Comparison of ENCODE assay signal across 8 mouse cellular contexts in genomic region chr13:58128768-58129671, GRCm38 (mm10). TPM values are rescaled to one million over a fixed set of nuclear protein-coding genes. Genes with fewer than 3 reads are reported as not detected.
DNase-seq lines count a peak whose midpoint lies in the region; ATAC-seq and TF ChIP-seq lines count a peak whose summit lies in the region.

No protein-coding gene starts in this region.

- no peak for TF ChIP-seq CTCF in liver, postnatal 0 days (IDR thresholded peaks at IDR 0.05; ENCODE audit: low read depth)

- H3K27me3 ChIP-seq in forebrain, embryonic 14.5 days (replicated peaks; ENCODE audit: control insufficient read depth, insufficient read depth, low read length) = no peaks in the 10 kb centered on the region
- H3K27me3 ChIP-seq in liver, postnatal 0 days (ENCODE audit: insufficient read depth, low read length) = no peaks in the 10 kb centered on the region
- no peaks in the 10 kb centered on the region for H3K27me3 ChIP-seq in neural tube, embryonic 13.5 days

- peak; percentile 98 for ATAC-seq in forebrain, embryonic 14.5 days
- peak; percentile 93 for ATAC-seq in liver, postnatal 0 days
- peak; percentile 98 for ATAC-seq in neural tube, embryonic 13.5 days (ENCODE audit: low read depth)

- peak; percentile 95 for DNase-seq in ES-CJ7 (ENCODE audit: low read depth, low spot score)
- peak; percentile 96 for DNase-seq in cerebellum, adult 11 months
- peak; percentile 98 for DNase-seq in forebrain, embryonic 14.5 days (ENCODE audit: low spot score)
- peak; percentile 96 to 97 for DNase-seq in heart, postnatal 14 days
- DNase-seq in layer of hippocampus, adult 11-12 months (ENCODE audit: low spot score) = peak; percentile 95
- DNase-seq in liver, postnatal 0 days = peak; percentile 96
- DNase-seq in telencephalon, adult 2 months (ENCODE audit: low read depth, low spot score) = peak; percentile 93

- under 1% methylated on average over 66 of the region's 83 CpGs for WGBS in forebrain, embryonic 14.5 days
- 2% methylated on average over 73 of the region's 83 CpGs for WGBS in liver, postnatal 0 days (ENCODE audit: insufficient replicate concordance)
- WGBS in neural tube, embryonic 13.5 days = under 1% methylated on average over 79 of the region's 83 CpGs

- peak overlapping the region; percentile 60 for H3K4me2 ChIP-seq in forebrain, embryonic 14.5 days (ENCODE audit: low read length)
- H3K4me2 ChIP-seq in liver, postnatal 0 days (ENCODE audit: low read depth, low read length) = peak overlapping the region; percentile 74
- H3K4me2 ChIP-seq in neural tube, embryonic 13.5 days = peak overlapping the region; percentile 80

- peak overlapping the region; percentile 99 for H3K9ac ChIP-seq in forebrain, embryonic 14.5 days (ENCODE audit: low read length)
- H3K9ac ChIP-seq in liver, postnatal 0 days (replicated peaks) = peak overlapping the region; percentile 99
- H3K9ac ChIP-seq in neural tube, embryonic 13.5 days = peak overlapping the region; percentile 100

- TF ChIP-seq EP300 in liver, postnatal 0 days (IDR thresholded peaks at IDR 0.05; ENCODE audit: low read depth) = no peak; the same call in 1 of the 2 replicates

- peaks cover 18% of the 10 kb centered on the region; the same call in 1 of the 2 replicates for H3K36me3 ChIP-seq in forebrain, embryonic 14.5 days (ENCODE audit: control insufficient read depth, insufficient read depth, low read length)
- peaks cover 5% of the 10 kb centered on the region; the same call in 1 of the 2 replicates for H3K36me3 ChIP-seq in liver, postnatal 0 days (replicated peaks; ENCODE audit: insufficient read depth, low read length)
- 0 out of 2 replicates have a peak, but pooled peaks cover 7% of the 10 kb centered on the region for H3K36me3 ChIP-seq in neural tube, embryonic 13.5 days

- H3K9me3 ChIP-seq in forebrain, embryonic 14.5 days (replicated peaks; ENCODE audit: control insufficient read depth, low read length) = no peaks in the 10 kb centered on the region
- H3K9me3 ChIP-seq in liver, postnatal 0 days (ENCODE audit: low read length) = no peaks in the 10 kb centered on the region
- no peaks in the 10 kb centered on the region for H3K9me3 ChIP-seq in neural tube, embryonic 13.5 days

- peaks cover 20% of the 10 kb centered on the region for H3K4me1 ChIP-seq in forebrain, embryonic 14.5 days (ENCODE audit: control insufficient read depth, insufficient read depth, low read length)
- peaks cover 17% of the 10 kb centered on the region for H3K4me1 ChIP-seq in liver, postnatal 0 days (ENCODE audit: insufficient read depth)
- peaks cover 33% of the 10 kb centered on the region for H3K4me1 ChIP-seq in neural tube, embryonic 13.5 days (replicated peaks)

- H3K27ac ChIP-seq in forebrain, embryonic 14.5 days (ENCODE audit: low read depth, low read length) = peak overlapping the region; percentile 100
- H3K27ac ChIP-seq in liver, postnatal 0 days (ENCODE audit: low read depth) = peak overlapping the region; percentile 99
- peak overlapping the region; percentile 100 for H3K27ac ChIP-seq in neural tube, embryonic 13.5 days (replicated peaks)

- H3K4me3 ChIP-seq in forebrain, embryonic 14.5 days (ENCODE audit: low read depth, low read length) = peak overlapping the region; percentile 97
- H3K4me3 ChIP-seq in liver, postnatal 0 days (ENCODE audit: low read depth, low read length) = peak overlapping the region; percentile 96
- H3K4me3 ChIP-seq in neural tube, embryonic 13.5 days = peak overlapping the region; percentile 99

- intact Hi-C loops in heart, postnatal 14 days (cut with DNase I) = no loop called here

RNA-seq across cellular contexts. Expression of gene Hnrnpa0, which starts 0.7 kb away (rescaled TPM):
- 66.7 and 83.1 TPM in 2 replicates for polyA plus RNA-seq in forebrain, embryonic 14.5 days (2014; fragmentation: Nextera tagmentation; extraction: Ambion mirVana)
- 10 to 100 TPM; 87.3 to 92.4 TPM for total RNA-seq in heart, postnatal 14 days (2021)
- polyA plus RNA-seq in liver, postnatal 0 days (2015; fragmentation: Nextera tagmentation; extraction: Ambion mirVana) = 11.0 and 11.4 TPM in 2 replicates
- polyA plus RNA-seq in neural tube, embryonic 13.5 days (2015; fragmentation: Nextera tagmentation; extraction: Ambion mirVana) = 53.7 and 56.0 TPM in 2 replicates

RNA-seq across cellular contexts. Expression of gene Klhl3, which starts 15.6 kb away (rescaled TPM):
- polyA plus RNA-seq in forebrain, embryonic 14.5 days (2014; fragmentation: Nextera tagmentation; extraction: Ambion mirVana) = 5.3 and 6.5 TPM in 2 replicates
- total RNA-seq in heart, postnatal 14 days (2021) = 1 to 10 TPM; 3.7 to 4.1 TPM
- 2.2 and 2.9 TPM in 2 replicates for polyA plus RNA-seq in liver, postnatal 0 days (2015; fragmentation: Nextera tagmentation; extraction: Ambion mirVana)
- 11.5 and 12.3 TPM in 2 replicates for polyA plus RNA-seq in neural tube, embryonic 13.5 days (2015; fragmentation: Nextera tagmentation; extraction: Ambion mirVana)

RNA-seq across cellular contexts. Expression of gene Idnk, which starts 28.4 kb away (rescaled TPM):
- 58.6 and 72.4 TPM in 2 replicates for polyA plus RNA-seq in forebrain, embryonic 14.5 days (2014; fragmentation: Nextera tagmentation; extraction: Ambion mirVana)
- total RNA-seq in heart, postnatal 14 days (2021) = 10 to 100 TPM; 18.3 to 22.4 TPM
- 35.4 and 37.6 TPM in 2 replicates for polyA plus RNA-seq in liver, postnatal 0 days (2015; fragmentation: Nextera tagmentation; extraction: Ambion mirVana)
- 76.8 and 80.8 TPM in 2 replicates for polyA plus RNA-seq in neural tube, embryonic 13.5 days (2015; fragmentation: Nextera tagmentation; extraction: Ambion mirVana)

Comparison
In these comparisons a context has a peak if more than half of its experiments do, and no peak if none do; other contexts are left out.
1. Peak in every context shown above with its lines: DNase-seq, ATAC-seq, H3K4me3 ChIP-seq and H3K27ac ChIP-seq.